Mouse (Mus musculus): ENCODE results near the gene Nedd9.
"Not testable (repeated sequence)": the region's sequence is repeated elsewhere in the genome, so short reads cannot be mapped to it uniquely, and the experiment has no call there.

Gene Nedd9

DNA sequence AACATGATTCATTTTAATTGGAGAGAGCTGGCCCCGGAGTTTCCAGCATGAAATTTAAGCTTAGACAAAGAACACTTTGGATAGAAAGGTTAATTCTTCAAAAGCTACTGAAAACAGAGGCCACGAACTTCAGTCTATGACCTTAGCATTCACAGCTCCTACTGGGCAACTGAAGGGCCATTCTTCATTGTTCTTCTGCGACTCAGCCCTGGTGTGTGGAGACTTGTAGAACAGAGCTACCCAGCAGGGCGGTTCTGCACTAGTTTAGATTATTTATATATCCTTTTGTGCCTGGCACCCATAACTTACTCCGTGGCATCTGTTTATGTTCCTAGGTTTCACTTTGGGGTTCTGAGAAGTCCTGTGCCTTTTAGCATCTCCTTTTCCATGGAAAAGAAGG lies 193.6 kb downstream of the Nedd9 start:
- DNase-seq, result no peak

DNA sequence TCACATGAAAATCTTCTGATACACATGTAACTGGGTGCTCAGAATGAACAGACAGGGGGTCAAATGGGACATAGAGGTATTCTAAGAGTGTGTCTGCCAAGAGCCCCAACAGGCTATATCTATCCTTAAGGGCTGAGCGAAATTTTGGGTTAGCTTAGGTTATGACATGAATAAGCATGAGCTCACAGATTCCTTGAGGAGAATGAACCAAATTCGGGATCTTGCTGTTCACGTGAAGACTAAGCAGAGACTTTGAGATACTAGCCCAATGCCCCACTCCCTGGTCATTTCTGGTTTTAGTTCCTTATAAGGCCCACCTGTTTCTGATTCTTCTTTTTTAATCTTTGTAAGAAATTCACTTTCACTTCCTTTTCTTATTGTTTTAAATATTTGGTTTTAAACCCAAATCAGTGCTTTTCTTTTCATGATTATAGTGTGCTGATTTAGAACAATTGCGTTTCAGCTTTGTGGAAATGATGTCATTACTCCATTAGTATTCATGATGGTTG lies 195.6 kb downstream of the Nedd9 start:
- DNase-seq, result no peak

DNA sequence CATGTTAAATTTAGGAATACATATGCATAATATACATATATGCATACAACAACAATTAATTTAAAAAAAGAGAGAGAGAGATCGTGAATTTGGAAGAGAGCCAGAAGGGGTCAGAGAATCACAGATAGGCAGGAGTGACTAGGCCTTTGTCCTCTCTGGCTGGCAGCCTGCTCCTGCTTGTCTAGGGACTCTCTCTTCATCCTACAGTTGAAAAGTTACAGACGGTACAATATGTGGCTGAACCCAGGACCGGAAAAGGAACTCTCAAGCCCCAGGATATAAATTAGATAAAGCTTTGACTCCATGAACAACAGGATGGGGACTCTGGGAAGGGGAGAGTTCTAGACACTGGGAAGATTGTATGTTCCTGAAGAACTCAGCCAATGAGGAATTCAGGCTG lies 200.9 kb downstream of the Nedd9 start:
- no peak for DNase-seq

DNA sequence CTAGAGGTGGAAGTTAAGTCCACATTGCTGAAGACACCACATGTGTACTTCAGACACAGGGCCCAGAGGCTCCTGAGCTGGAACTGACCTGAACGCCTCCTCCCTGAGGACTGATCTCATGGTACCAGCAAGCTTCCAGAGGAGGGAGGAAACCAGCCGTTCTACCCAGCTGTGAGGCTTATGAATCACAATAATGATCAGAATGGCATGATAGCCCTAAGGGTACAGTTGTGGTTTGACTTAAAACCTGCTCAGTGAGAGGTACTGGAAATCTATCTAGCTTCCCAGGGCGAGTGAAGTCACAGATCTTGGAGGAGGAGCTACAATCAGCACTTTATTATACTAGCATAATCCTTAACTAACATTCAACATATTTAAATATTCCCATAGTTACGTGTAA lies 201.7 kb downstream of the Nedd9 start:
- DNase-seq, result no peak

DNA sequence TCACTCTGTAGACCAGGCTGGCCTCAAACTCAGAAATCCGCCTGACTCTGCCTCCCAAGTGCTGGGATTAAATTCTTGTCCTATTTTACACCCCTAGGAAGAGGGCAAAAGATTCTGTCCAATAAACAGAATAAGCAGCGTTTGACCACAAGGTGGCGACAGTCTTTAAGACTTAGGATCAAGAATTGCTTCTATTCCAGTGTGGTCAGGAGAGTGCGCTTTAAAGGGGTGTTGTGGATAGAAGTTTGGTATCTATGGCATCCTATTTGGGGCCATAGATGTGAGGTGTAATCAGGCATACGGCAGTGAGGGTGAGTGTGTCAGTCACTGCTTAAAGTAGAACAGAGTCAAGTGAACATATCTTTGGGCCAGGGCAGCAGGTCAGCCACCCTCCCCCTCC lies 203.9 kb downstream of the Nedd9 start:
- DNase-seq, result peak; percentile 63 to 93

DNA sequence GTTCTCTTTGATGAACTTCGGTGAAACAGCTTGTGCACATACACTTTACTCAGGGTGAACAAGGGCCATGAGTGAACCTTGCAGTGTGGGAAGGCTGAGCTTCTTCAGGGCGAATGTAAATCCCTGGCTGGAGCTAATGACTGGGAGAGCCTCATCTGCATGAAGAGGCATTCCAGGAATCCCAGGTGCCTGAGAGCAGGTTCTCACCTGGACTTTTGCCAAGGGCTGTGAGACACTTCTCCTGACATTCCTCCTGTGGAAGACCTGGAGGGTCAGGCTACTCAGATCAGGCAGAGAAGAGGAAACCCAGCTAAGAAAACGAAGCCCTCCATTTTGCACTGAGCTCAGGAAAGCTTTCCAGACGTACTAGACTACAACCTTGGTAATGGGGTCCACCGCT lies 206.5 kb downstream of the Nedd9 start:
- no peak for DNase-seq

DNA sequence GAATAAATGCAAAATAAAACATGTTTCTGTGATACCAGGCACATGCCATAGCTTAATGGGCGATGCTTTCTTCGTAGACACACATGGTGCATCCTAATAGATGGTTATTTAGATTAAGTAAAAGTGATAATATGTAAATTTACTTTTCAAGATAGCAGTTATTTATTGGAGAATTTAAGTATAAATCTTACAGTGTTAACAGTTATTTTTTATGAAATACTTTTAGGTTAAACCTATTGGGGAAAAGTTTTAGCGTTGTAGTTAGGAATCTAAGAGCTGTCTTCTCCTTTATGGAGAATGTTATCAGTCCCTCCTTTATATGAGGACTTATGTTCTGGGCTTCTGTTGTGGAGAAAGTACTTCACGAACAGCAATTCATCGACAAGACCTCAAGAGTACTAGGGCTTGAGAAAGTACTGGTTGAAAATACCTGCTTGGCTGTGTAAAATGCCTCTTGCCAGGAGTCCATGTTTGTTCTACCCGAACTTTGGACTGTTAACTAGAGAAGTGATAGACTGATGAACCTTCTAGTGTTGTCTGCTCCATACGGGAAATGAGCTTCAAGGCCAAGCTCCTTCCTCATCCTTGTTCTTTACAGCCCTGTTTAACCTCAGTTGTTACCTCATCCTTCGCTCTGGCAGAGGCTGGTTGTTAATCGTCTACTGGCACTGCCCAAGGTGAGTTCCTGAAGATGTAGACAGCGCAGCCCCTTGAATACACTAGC lies 213.1 kb downstream of the Nedd9 start, which contains the start of gene Gm17364:
TSS of gene Gm17364 (minus strand) at position 51 of the 724 bp plus-strand sequence.
- no peak for DNase-seq

DNA sequence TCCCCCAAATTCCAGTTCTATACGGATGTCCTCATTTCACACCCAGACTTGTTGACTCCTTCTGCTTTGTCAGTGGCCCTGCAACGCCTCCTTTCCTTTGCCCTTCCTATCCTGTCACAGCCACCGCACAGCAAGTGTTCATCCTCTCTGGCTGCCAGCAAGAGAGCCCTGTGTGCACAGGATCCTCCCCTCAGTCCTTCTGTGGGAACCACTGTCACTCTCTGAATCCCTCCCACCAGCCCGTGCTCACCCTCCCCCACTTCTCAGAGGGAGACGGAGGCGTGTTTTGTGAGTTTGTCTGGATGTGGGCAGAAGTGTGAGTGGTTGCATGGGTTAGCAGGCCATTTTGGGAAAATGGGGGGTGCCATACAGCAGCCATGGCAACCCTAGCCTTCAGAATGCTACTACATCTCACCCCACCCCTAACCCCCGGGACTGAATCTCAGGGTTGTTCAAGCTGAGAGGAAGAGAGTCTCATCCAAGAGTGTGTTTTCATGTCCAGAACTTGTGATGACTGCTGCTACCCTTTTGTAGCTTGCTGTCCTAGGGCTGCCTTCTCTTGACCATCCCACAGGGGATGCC lies 219.2 kb downstream of the Nedd9 start:
- DNase-seq, result no peak

DNA sequence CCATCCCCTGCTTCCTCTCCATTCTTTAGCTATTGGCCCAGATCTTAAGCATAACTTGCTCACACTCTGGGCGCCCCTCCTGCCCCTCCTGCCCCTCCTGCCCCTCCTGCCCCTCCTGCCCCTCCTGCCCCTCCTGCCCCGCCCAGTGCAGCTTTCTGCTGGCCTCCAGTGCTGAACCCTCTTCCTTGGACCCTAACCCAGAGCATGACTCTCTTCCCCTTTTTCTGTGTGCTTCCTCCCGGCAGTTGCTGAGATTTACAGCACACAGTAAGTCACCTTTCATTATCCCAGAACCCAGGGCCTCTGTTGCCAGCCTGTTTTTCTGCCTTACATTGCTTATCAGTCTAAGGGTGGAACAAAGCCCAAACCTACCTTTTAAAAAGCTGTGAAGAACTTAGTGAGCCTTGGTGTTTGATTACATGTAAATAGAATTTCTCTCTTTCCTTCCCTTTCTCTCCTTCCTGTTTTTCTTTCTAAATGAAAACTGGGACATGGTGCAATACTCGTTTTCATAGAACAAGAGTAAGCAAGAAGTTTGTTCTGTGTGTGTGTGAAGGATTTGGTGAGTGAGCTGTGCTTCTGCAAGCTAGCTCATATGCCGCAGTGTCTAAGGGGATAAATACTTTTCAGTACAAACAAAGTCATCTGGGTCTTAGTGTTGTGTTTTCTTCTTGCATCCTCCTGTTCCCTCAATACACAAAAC lies 223.7 kb downstream of the Nedd9 start:
- no peak for DNase-seq

DNA sequence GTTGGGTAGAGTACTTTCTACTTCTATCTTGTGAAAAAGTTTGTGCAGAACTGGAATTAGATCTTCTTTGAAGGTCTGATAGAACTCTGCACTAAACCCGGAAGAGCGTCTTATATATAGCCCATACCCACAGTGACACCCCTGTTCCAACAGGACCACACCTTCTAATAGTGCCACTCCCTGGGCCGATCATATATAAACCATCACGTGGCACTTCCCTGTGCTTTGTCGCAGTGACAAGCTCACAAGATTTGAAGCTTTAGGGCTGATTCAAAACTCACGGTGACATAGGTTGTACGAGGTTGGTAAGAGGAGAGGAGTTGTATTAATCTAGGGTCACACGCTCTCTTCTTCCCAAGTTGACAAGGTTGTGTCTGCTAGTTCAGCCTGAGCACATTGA lies 225.5 kb downstream of the Nedd9 start:
- DNase-seq, result not testable (repeated sequence)

All from kidney, postnatal 25 days (tissue).